Mouse (Mus musculus): Measurements from ENCODE around the gene Usp7. TPM values are rescaled to one million over a fixed set of nuclear protein-coding genes. Genes with fewer than 3 reads are reported as not detected.

The Usp7 gene
- total RNA-seq (2021): 100 to 1,000 TPM; 109 to 126 TPM
- long read RNA-seq, experiment 1, full-length matches to known transcripts: 9 of 15 reads
- long read RNA-seq, experiment 1, partial matches to known transcripts: 2 of 15 reads
- long read RNA-seq, experiment 1, other reads (novel, unspliced or antisense): 4 of 15 reads
- long read RNA-seq, experiment 2, full-length matches to known transcripts: 3 of 38 reads
- long read RNA-seq, experiment 2, partial matches to known transcripts: 30 of 38 reads
- long read RNA-seq, experiment 2, other reads (novel, unspliced or antisense): 5 of 38 reads

GRCm38 (mm10) chr16:8791949-8792557 lies at the start of gene Usp7:
Usp7 (minus strand) TSS chr16:8792308.
- DNase-seq (ENCODE audit: low spot score in 2 of 2): no peak

GRCm38 (mm10) chr16:8840557-8840956 lies 48.4 kb upstream of the Usp7 start:
- no peak for DNase-seq (ENCODE audit: low spot score in 2 of 2)

GRCm38 (mm10) chr16:8838921-8839320 lies 46.8 kb upstream of the Usp7 start:
- no peak for DNase-seq (ENCODE audit: low spot score in 2 of 2)

- no peak for DNase-seq (ENCODE audit: low spot score in 2 of 2)
Observed at GRCm38 (mm10) chr16:8837595-8837994, 45.5 kb upstream of the Usp7 start.

DNA sequence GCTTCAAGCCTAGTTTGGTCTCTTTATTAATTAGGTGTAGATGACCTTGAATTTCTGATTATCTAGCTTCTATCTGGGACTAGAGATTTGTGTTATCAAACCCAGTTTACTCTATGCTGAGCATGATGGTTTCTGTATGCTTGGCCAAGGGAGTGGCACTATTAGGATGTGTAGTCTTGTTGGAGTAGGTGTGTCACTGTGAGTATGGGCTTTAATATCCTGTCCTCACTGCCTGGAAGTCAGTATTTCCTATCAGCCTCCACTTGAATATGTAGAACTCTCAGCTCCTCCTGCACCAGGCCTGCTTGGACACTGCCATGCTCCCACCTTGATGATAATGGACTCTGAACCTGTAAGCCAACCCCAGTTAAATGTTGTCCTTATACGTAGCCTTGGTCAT lies 44.8 kb upstream of the Usp7 start:
- DNase-seq (ENCODE audit: low spot score in 2 of 2): no peak

DNA sequence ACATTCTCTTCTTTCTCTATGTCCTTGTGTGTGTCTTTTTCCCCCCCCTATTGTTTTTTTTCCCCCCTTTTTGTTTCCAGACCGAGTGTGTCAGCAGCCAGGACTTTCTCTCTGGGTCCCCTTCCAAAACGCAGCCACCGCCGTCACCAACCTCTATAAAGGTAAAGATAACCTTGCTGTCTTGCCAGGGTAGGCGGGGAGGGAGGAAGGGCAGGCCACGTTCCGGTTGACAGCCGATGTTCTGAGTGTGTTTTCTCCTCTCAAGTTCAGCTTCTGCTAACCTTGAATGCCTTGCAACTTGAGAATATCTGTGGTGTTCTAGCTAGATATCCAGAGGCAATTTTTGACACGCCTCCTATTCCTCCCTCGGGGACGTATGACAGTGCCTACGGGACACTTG lies 39.1 kb upstream of the Usp7 start:
- no peak for DNase-seq (ENCODE audit: low spot score in 2 of 2)

- DNase-seq (ENCODE audit: low spot score in 2 of 2): peak; percentile 76 to 79
Observed at GRCm38 (mm10) chr16:8830431-8831211, 38.5 kb upstream of the Usp7 start.

DNA sequence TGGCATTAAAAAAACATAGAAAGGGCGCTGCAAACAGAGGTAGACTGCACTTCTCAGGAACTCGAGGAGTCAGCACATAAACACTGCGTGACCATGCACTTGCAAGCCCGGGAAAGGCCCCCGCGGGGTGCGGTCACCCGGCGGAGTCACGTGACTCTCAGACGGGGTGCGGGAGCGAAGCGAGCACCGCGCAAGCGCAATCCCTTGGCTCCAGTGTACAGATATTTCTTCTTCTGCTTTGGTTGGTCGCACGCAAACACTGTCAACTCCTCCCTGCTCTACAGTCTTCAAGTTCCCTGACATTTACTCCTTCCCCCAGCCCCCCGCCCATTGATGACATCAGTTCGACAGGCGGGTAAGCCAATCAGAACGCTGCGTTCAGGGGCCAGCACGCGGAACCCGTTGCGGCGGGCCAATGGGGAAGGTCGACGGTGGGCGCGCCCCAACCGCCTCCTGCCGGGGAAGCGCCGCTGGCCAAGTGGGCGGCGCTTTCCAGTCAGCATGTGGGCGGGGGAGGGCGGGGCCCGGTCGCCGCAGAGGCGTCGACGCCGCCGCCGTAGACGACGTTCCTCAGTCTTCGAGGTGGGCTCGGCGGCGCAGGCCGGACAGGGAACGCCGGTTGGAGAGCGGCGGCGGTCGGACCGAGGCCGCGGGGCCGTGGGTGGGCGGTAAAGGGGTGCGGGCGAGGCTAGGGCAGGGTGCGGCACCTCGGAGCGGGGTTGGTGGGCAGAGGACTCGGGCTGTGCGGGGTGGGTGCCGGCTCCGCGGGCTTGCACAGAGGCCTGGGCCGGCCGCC lies 37.7 kb upstream of the Usp7 start, which contains the start of gene 1810013L24Rik:
1810013L24Rik (plus strand) TSS at position 537 of the 796 bp plus-strand sequence.
- DNase-seq (ENCODE audit: low spot score in 2 of 2): peak; percentile 92 to 94

- DNase-seq (ENCODE audit: low spot score in 2 of 2): peak in 1 of 2 experiments; percentile 72
Observed at GRCm38 (mm10) chr16:8828636-8829563, 36.8 kb upstream of the Usp7 start.

DNA sequence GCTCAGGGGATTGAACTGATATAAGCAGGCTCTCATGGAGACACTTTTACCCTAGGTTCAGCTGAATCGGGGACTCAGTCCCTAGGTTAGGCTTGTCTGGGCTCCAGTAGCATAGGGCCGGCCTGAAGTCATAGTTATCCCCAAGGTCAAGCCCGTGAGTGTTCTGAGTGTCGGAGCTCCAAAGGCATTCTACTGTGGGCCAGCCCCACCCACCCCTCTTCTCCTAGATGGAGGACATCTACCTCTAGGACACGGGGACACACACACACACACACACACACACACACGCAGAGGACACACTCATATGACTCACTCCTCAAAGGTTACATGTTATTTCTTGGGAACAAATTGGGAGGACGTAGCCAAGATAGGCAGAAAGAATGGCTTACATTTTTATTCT lies 35.3 kb upstream of the Usp7 start:
- DNase-seq (ENCODE audit: low spot score in 2 of 2): peak in 1 of 2 experiments; percentile 20

- no peak for DNase-seq (ENCODE audit: low spot score in 2 of 2)
Observed at GRCm38 (mm10) chr16:8823661-8824060, 31.6 kb upstream of the Usp7 start.

- DNase-seq (ENCODE audit: low spot score in 2 of 2): no peak
Observed at GRCm38 (mm10) chr16:8822586-8822985, 30.5 kb upstream of the Usp7 start.

DNA sequence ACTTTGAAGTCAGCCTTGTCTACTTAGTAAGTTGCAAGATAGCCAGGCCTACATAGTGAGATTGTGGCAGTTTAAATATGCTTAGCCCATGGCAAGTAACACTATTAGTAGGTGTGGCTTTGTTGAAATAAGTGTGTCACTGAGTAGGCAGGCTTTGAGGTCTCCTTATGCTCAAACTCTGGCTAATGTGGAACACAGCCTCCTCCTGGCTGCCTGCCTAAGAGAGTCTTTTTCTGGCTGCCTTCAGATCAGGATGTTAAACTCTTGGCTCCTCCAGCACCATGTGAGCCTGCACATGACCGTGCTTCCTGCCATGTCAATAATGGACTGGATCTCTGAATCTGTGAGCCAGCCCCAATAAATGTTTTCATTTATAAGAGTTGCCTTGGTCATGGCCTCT lies 29.3 kb upstream of the Usp7 start:
- DNase-seq (ENCODE audit: low spot score in 2 of 2): no peak

GRCm38 (mm10) chr16:8817872-8818271 lies 25.8 kb upstream of the Usp7 start:
- DNase-seq (ENCODE audit: low spot score in 2 of 2): no peak

GRCm38 (mm10) chr16:8810399-8811127 lies 18.5 kb upstream of the Usp7 start:
- DNase-seq (ENCODE audit: low spot score in 2 of 2): peak; percentile 40 to 70

GRCm38 (mm10) chr16:8806703-8807102 lies 14.6 kb upstream of the Usp7 start:
- peak; percentile 27 to 46 for DNase-seq (ENCODE audit: low spot score in 2 of 2)

- DNase-seq (ENCODE audit: low spot score in 2 of 2): no peak
Observed at GRCm38 (mm10) chr16:8795906-8796305, 3.8 kb upstream of the Usp7 start.

DNA sequence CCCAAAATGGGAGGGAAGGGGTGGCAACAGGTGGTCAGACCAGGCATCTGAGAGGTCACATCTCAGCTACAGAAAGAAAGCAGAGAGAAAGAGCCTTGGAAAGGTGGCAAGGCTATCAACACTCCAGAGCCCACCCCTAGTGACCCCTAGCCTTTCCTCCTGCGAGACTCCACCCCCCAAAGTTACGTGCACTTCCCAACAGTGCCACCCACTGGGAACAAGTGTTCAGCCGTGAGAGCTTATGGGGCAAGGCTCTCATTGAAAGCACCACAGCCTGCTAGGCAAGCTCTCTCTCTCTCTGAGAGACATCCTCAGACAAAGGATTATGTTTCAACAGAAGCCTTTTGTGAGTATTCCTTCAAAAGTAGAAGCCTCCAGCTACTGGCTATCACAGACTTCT lies 2.8 kb upstream of the Usp7 start:
- DNase-seq (ENCODE audit: low spot score in 2 of 2): no peak

GRCm38 (mm10) chr16:8790886-8791285 lies 1.2 kb downstream of the Usp7 start:
- DNase-seq (ENCODE audit: low spot score in 2 of 2): no peak
